In the genomic region with DNA sequence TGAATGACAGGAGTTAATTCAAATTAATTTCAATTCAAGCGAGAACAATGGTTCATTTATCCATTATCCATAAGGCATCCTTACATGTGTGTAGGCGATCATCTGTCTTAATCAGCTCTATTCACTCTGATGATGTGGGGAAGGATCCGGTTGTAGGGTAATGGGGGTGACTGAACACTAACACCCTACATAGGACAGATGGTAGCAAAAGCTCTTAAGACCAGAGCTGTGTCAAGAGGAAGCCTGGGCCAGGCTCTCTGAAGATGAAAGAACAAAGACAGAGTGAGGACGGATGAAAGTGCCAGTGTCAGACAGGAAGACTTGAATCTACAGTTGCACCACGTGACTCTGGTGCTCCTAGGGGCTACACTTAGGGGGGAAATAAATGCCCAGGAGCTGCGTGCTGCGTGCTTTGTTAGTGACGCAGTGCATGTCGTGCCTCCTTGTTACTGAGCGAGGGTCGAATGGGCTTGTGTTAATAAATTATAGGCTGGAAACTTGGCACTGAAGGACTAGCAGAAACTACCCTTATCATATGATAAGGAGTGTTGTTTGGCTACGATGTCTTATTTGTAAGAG, we compare ENCODE assay signal across 27 mouse cellular contexts.
A peak's percentile ranks its signal among the peaks of the same experiment; 100 is the strongest.
DNase-seq lines count a peak whose midpoint lies in the region; ATAC-seq and TF ChIP-seq lines count a peak whose summit lies in the region.
"Had no signal": no experiment of that assay in that cellular context is flagged by ENCODE, and none has a peak within 500 bp of the region (broad histone marks: within the 10 kb centered on the region; RNA-seq: fewer than 3 reads in every experiment).

No protein-coding gene starts in this region.

- no peak overlapping the region for H3K9ac ChIP-seq in forebrain, embryonic 11.5 days (ENCODE audit: low read length)
- H3K9ac ChIP-seq in midbrain, embryonic 11.5 days (ENCODE audit: low read length): no peak overlapping the region
- H3K9ac ChIP-seq in midbrain, postnatal 0 days (replicated peaks; ENCODE audit: low read length, poor library complexity, severe bottlenecking): no peak overlapping the region
- no peak overlapping the region for H3K9ac ChIP-seq in forebrain, embryonic 13.5 days
- no peak overlapping the region for H3K9ac ChIP-seq in hindbrain, embryonic 13.5 days
- H3K9ac ChIP-seq: heart, embryonic 13.5 days; liver, embryonic 12.5 days; liver, postnatal 0 days had no signal

- H3K4me3 ChIP-seq in forebrain, embryonic 11.5 days (ENCODE audit: low read depth, low read length): no peak overlapping the region
- H3K4me3 ChIP-seq in forebrain, embryonic 10.5 days: no peak overlapping the region
- H3K4me3 ChIP-seq in midbrain, embryonic 11.5 days (ENCODE audit: low read depth, low read length): no peak overlapping the region
- no peak overlapping the region for H3K4me3 ChIP-seq in midbrain, postnatal 0 days (ENCODE audit: low read depth, low read length)
- H3K4me3 ChIP-seq in forebrain, embryonic 13.5 days: no peak overlapping the region
- H3K4me3 ChIP-seq in hindbrain, embryonic 13.5 days: no peak overlapping the region
- H3K4me3 ChIP-seq: heart, embryonic 13.5 days; liver, embryonic 12.5 days had no signal

- no peaks in the 10 kb centered on the region for H3K4me1 ChIP-seq in forebrain, embryonic 11.5 days (replicated peaks; ENCODE audit: control insufficient read depth, insufficient read depth, low read length)
- no peaks in the 10 kb centered on the region for H3K4me1 ChIP-seq in forebrain, embryonic 10.5 days
- H3K4me1 ChIP-seq in midbrain, embryonic 11.5 days (ENCODE audit: control insufficient read depth, insufficient read depth, low read length): no peaks in the 10 kb centered on the region
- H3K4me1 ChIP-seq in midbrain, postnatal 0 days (ENCODE audit: insufficient read depth, low read length): no peaks in the 10 kb centered on the region
- H3K4me1 ChIP-seq in forebrain, embryonic 13.5 days: no peaks in the 10 kb centered on the region
- 0 out of 2 replicates have a peak, but pooled peaks cover 4% of the 10 kb centered on the region for H3K4me1 ChIP-seq in hindbrain, embryonic 13.5 days (replicated peaks)
- H3K4me1 ChIP-seq: heart, embryonic 13.5 days; liver, embryonic 12.5 days had no signal

- no peak overlapping the region for H3K27ac ChIP-seq in forebrain, embryonic 11.5 days (ENCODE audit: low read depth, low read length)
- H3K27ac ChIP-seq in forebrain, embryonic 10.5 days: no peak overlapping the region
- H3K27ac ChIP-seq in midbrain, embryonic 11.5 days (ENCODE audit: low read depth, low read length): no peak overlapping the region
- H3K27ac ChIP-seq in midbrain, postnatal 0 days (ENCODE audit: low read depth, low read length): no peak overlapping the region
- no peak overlapping the region for H3K27ac ChIP-seq in forebrain, embryonic 13.5 days
- no peak overlapping the region for H3K27ac ChIP-seq in hindbrain, embryonic 13.5 days
- H3K27ac ChIP-seq: heart, embryonic 13.5 days; kidney, postnatal 0 days; liver, embryonic 12.5 days; stomach, postnatal 0 days had no signal

- H3K9me3 ChIP-seq in forebrain, embryonic 11.5 days (ENCODE audit: control insufficient read depth, low read length): no peaks in the 10 kb centered on the region
- no peaks in the 10 kb centered on the region for H3K9me3 ChIP-seq in forebrain, embryonic 10.5 days
- no peaks in the 10 kb centered on the region for H3K9me3 ChIP-seq in midbrain, embryonic 11.5 days (ENCODE audit: control insufficient read depth, low read length)
- H3K9me3 ChIP-seq in midbrain, postnatal 0 days (ENCODE audit: low read length): no peaks in the 10 kb centered on the region
- no peaks in the 10 kb centered on the region for H3K9me3 ChIP-seq in forebrain, embryonic 13.5 days (replicated peaks)
- H3K9me3 ChIP-seq in hindbrain, embryonic 13.5 days: no peaks in the 10 kb centered on the region
- H3K9me3 ChIP-seq: heart, embryonic 13.5 days; liver, embryonic 12.5 days had no signal

- no peak overlapping the region for H3K4me2 ChIP-seq in forebrain, embryonic 11.5 days (ENCODE audit: low read depth, low read length, severe bottlenecking)
- no peak overlapping the region for H3K4me2 ChIP-seq in midbrain, embryonic 11.5 days
- no peak overlapping the region for H3K4me2 ChIP-seq in midbrain, postnatal 0 days (ENCODE audit: low read depth, low read length, poor library complexity, severe bottlenecking)
- H3K4me2 ChIP-seq in forebrain, embryonic 13.5 days: no peak overlapping the region
- H3K4me2 ChIP-seq in hindbrain, embryonic 13.5 days: no peak overlapping the region
- H3K4me2 ChIP-seq: heart, embryonic 13.5 days; liver, embryonic 12.5 days had no signal

- TF ChIP-seq CTCF in midbrain, postnatal 0 days (IDR thresholded peaks at IDR 0.05): no peak

- DNase-seq in forebrain, embryonic 11.5 days (ENCODE audit: low spot score): no peak
- no peak for DNase-seq in forebrain, embryonic 10.5 days (ENCODE audit: extremely low spot score, low spot score)
- no peak for DNase-seq in midbrain, embryonic 11.5 days (ENCODE audit: low spot score, missing footprints)
- DNase-seq in midbrain, postnatal 0 days (ENCODE audit: low spot score): no peak
- no peak for DNase-seq in thymus, adult 18-20 months
- DNase-seq: adrenal gland, postnatal 10 days; cerebellum, adult 11 months; cerebellum, adult 9-10 months; heart, postnatal 10 days; kidney, adult 8-10 months; kidney, postnatal 4 days; left cerebral cortex, postnatal 4 days; liver, postnatal 0 days; lung, postnatal 36 days; midbrain, embryonic 14.5 days; right cerebral cortex, adult 18-20 months; spleen, adult 18-20 months; thymus, adult 2 months; thymus, postnatal 36 days had no signal

- H3K27me3 ChIP-seq in forebrain, embryonic 11.5 days (ENCODE audit: control insufficient read depth, insufficient read depth, low read length): no peaks in the 10 kb centered on the region
- no peaks in the 10 kb centered on the region for H3K27me3 ChIP-seq in forebrain, embryonic 10.5 days (ENCODE audit: poor library complexity, severe bottlenecking)
- H3K27me3 ChIP-seq in midbrain, embryonic 11.5 days (ENCODE audit: control insufficient read depth, insufficient read depth, low read length): no peaks in the 10 kb centered on the region
- H3K27me3 ChIP-seq in midbrain, postnatal 0 days (ENCODE audit: insufficient read depth, low read length): no peaks in the 10 kb centered on the region
- no peaks in the 10 kb centered on the region for H3K27me3 ChIP-seq in forebrain, embryonic 13.5 days
- no peaks in the 10 kb centered on the region for H3K27me3 ChIP-seq in hindbrain, embryonic 13.5 days
- H3K27me3 ChIP-seq: heart, embryonic 13.5 days; liver, embryonic 12.5 days had no signal

- H3K36me3 ChIP-seq in forebrain, embryonic 11.5 days (ENCODE audit: control insufficient read depth, insufficient read depth, low read length): no peaks in the 10 kb centered on the region
- H3K36me3 ChIP-seq in forebrain, embryonic 10.5 days (replicated peaks): no peaks in the 10 kb centered on the region
- no peaks in the 10 kb centered on the region for H3K36me3 ChIP-seq in midbrain, embryonic 11.5 days (ENCODE audit: control insufficient read depth, insufficient read depth, low read length)
- no peaks in the 10 kb centered on the region for H3K36me3 ChIP-seq in midbrain, postnatal 0 days (ENCODE audit: insufficient read depth, low read length)
- no peaks in the 10 kb centered on the region for H3K36me3 ChIP-seq in forebrain, embryonic 13.5 days (ENCODE audit: poor library complexity, severe bottlenecking)
- no peaks in the 10 kb centered on the region for H3K36me3 ChIP-seq in hindbrain, embryonic 13.5 days
- H3K36me3 ChIP-seq: heart, embryonic 13.5 days; liver, embryonic 12.5 days had no signal

- 0 out of 2 replicates have a peak, but pooled peaks have one; percentile 30 for ATAC-seq in forebrain, embryonic 11.5 days (replicated peaks; ENCODE audit: low FRiP score)
- 0 out of 2 replicates have a peak, but pooled peaks have one; percentile 24 for ATAC-seq in midbrain, embryonic 11.5 days (ENCODE audit: low FRiP score)
- ATAC-seq in midbrain, postnatal 0 days (ENCODE audit: low FRiP score): no peak
- ATAC-seq in forebrain, embryonic 13.5 days: peak; percentile 80; the same call in 1 of the 2 replicates
- ATAC-seq in hindbrain, embryonic 13.5 days (ENCODE audit: low FRiP score): 0 out of 2 replicates have a peak, but pooled peaks have one; percentile 49
- no peak for ATAC-seq in erythroblast, adult 5-6 weeks (replicated peaks; ENCODE audit: low FRiP score, poor library complexity, severe bottlenecking)
- ATAC-seq: liver, embryonic 12.5 days; liver, postnatal 0 days; Patski had no signal

- WGBS in forebrain, embryonic 11.5 days: 70% methylated on average over 12 of the region's 12 CpGs
- 81% methylated on average over 12 of the region's 12 CpGs for WGBS in forebrain, embryonic 10.5 days
- 86% methylated on average over 12 of the region's 12 CpGs for WGBS in midbrain, embryonic 11.5 days
- WGBS in midbrain, postnatal 0 days: 75% methylated on average over 12 of the region's 12 CpGs
- WGBS in forebrain, embryonic 13.5 days: 65% methylated on average over 12 of the region's 12 CpGs
- 47% methylated on average over 12 of the region's 12 CpGs for WGBS in hindbrain, embryonic 13.5 days

Comparison
In these comparisons a context has a peak if more than half of its experiments do, and no peak if none do; other contexts are left out.
1. ATAC-seq: peak in forebrain, embryonic 11.5 days (single experiment), midbrain, embryonic 11.5 days (single experiment), forebrain, embryonic 13.5 days (single experiment) and hindbrain, embryonic 13.5 days (single experiment); none in midbrain, postnatal 0 days (single experiment) and erythroblast, adult 5-6 weeks (single experiment).